Mouse (Mus musculus): ENCODE results near the gene Gm6020. TPM values are rescaled to one million over a fixed set of nuclear protein-coding genes. Genes with fewer than 3 reads are reported as not detected.
A peak's percentile ranks its signal among the peaks of the same experiment; 100 is the strongest.

Gm6020 gene
- total and polyA plus RNA-seq, 3 experiments: not detected

DNA sequence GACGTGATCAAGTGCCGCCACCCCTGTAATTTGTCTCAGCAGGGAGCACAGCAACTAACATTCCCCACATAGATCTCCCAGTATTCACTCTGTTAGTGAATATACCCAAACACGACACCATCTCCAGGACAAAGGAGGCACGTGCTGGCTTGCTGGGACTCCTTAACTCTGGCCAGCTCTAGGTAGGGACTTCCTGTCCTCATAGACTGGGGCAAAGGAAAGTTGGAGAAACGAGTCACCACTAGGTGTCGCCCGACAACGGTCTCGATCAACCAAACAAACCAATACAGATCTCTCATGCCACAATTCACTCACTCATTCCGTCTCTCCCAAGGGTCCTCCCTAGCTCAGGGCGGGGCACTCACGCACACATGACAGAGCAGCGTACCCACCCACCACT, 15.6 kb downstream of the Gm6020 start:
- TF ChIP-seq TBP (conservative IDR thresholded peaks at IDR 0.05; ENCODE audit: low read depth, low read length) (no peak), MXI1 (IDR thresholded peaks at IDR 0.05; ENCODE audit: low read depth, low read length) (no peak), JUN (IDR thresholded peaks at IDR 0.05; ENCODE audit: insufficient read depth, low read depth, low read length) (no peak), MYC (IDR thresholded peaks at IDR 0.05; ENCODE audit: low read depth, low read length) (no peak), HCFC1 (IDR thresholded peaks at IDR 0.05; ENCODE audit: low read depth, low read length) (no peak), ELF1 (IDR thresholded peaks at IDR 0.05; ENCODE audit: low read depth, low read length) (no peak), SMC3 (IDR thresholded peaks at IDR 0.05; ENCODE audit: low read depth, low read length) (no peak), BHLHE40 (IDR thresholded peaks at IDR 0.05; ENCODE audit: low read depth, low read length) (peak; percentile 87), ZNF384 (IDR thresholded peaks at IDR 0.05; ENCODE audit: low read depth, low read length) (no peak), CTCF (conservative IDR thresholded peaks at IDR 0.05 in 1 of 2, IDR thresholded peaks at IDR 0.05 in 1 of 2; ENCODE audit: low read depth in 2 of 2, low read length in 2 of 2) (peak in 1 of 2 experiments; percentile 82; a peak in 2 of 4 replicates), USF1 (IDR thresholded peaks at IDR 0.05; ENCODE audit: low read depth, low read length) (no peak), UBTF (IDR thresholded peaks at IDR 0.05; ENCODE audit: low read depth, low read length) (no peak), KAT2A (IDR thresholded peaks at IDR 0.05; ENCODE audit: insufficient replicate concordance, low read length) (no peak), MEF2A (IDR thresholded peaks at IDR 0.05; ENCODE audit: borderline replicate concordance, low read depth, low read length) (no peak), PAX5 (IDR thresholded peaks at IDR 0.05; ENCODE audit: low read length) (no peak), GABPA (IDR thresholded peaks at IDR 0.05; ENCODE audit: insufficient replicate concordance, low read depth, low read length) (no peak), NELFE (IDR thresholded peaks at IDR 0.05; ENCODE audit: low read depth, low read length) (no peak), EP300 (IDR thresholded peaks at IDR 0.05; ENCODE audit: low read length) (no peak), E2F4 (IDR thresholded peaks at IDR 0.05; ENCODE audit: insufficient replicate concordance, low read depth, low read length) (no peak), IRF4 (IDR thresholded peaks at IDR 0.05; ENCODE audit: low read depth, low read length) (no peak), ZC3H11A (IDR thresholded peaks at IDR 0.05; ENCODE audit: low read depth, low read length) (no peak), ETS1 (conservative IDR thresholded peaks at IDR 0.05; ENCODE audit: low read depth, low read length) (no peak), RAD21 (IDR thresholded peaks at IDR 0.05; ENCODE audit: low read depth, low read length) (0 out of 2 replicates have a peak, but pooled peaks have one; percentile 61)
- Histone ChIP-seq H3K4me2 (ENCODE audit: insufficient read depth, low read depth, poor library complexity, severe bottlenecking) (peak overlapping the region; percentile 10; the same call in 1 of the 2 replicates), H3K27ac (ENCODE audit: insufficient read depth, low read depth) (no peak overlapping the region), H3K79me2 (replicated peaks; ENCODE audit: control insufficient read depth, extremely low read depth, insufficient read depth, poor library complexity, severe bottlenecking) (no peaks in the 10 kb centered on the region), H3K9me3 (replicated peaks; ENCODE audit: low read length) (no peaks in the 10 kb centered on the region), H3K9ac (ENCODE audit: insufficient read depth, low read depth) (no peak overlapping the region), H3K4me3 (replicated peaks in 1 of 3; ENCODE audit: low read depth in 2 of 3, low read length in 2 of 3, poor library complexity in 1 of 3) (peak overlapping the region in 1 of 3 experiments; percentile 57), H3K36me3 (replicated peaks in 1 of 2; ENCODE audit: control insufficient read depth in 1 of 2, insufficient read depth in 1 of 2, low read length in 1 of 2) (no peaks in the 10 kb centered on the region), H3K27me3 (replicated peaks) (no peaks in the 10 kb centered on the region), H3K4me1 (ENCODE audit: control insufficient read depth in 1 of 2, insufficient read depth in 2 of 2) (peaks cover 0 to 14% of the 10 kb centered on the region in 2 experiments; a peak in 3 of 4 replicates)
- in situ Hi-C loops (cut with MboI; ENCODE audit: low pct_ligation_motif_present, low pct_unique_long_range_greater_than_20kb, low sequenced_read_pairs): loop anchor here (5.0 kb wide), 1 partner anchor 68 kb away; no protein-coding TSS in a partner anchor
- dilution Hi-C loops (cut with MboI; ENCODE audit: extremely low pct_ligation_motif_present, extremely low pct_unique_long_range_greater_than_20kb, low sequenced_read_pairs): no loop called here
- peak; percentile 94 for DNase-seq (ENCODE audit: extremely low read depth)
